Mouse (Mus musculus): ENCODE measurements around the gene Plcd3.

DNA sequence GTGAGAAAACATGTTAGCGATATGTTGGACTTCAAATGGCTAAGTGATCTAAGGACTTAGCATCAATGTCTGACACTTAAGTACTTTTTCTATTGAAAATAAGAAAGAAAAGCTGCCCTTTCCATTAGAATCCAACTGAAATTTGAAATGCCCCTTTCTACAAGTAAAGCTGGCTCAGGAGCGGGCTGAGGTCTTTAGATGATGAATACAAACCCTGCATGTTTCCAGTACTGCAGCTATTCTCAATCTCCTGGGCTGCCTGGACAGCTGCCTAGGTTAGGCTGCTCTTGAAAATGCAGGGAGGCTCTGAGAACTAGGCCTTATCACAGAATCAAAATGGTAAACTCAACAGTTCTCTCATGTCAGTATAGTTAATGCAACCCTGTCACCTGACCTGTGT, 17.4 kb upstream of the Plcd3 start:
- TF ChIP-seq CTCF (IDR thresholded peaks at IDR 0.05) (no peak), EP300 (IDR thresholded peaks at IDR 0.05) (no peak)
